Mouse (Mus musculus): Measurements from ENCODE around the gene Gna15.

The Gna15 gene

DNA sequence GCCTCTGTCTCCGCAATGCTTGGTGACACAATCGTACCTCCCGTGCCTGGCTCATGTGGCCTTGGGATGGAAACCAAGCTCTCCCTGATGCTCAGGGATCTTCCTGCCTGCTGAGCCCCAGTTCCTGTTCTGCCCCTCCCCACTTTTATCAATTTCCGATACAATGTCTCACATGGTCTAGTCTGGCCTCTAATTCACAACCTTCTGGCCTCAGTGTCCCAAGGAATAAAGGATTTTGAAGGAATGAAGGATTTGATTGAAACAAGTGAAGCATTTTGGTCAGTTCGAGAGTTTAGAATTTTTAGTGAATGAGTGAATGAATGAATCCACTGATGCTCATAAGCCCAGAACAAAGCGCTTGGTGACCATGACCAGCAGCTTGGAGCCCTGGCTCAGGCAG, 883 bp downstream of the Gna15 start:
- no peak for DNase-seq (ENCODE audit: low spot score)

DNA sequence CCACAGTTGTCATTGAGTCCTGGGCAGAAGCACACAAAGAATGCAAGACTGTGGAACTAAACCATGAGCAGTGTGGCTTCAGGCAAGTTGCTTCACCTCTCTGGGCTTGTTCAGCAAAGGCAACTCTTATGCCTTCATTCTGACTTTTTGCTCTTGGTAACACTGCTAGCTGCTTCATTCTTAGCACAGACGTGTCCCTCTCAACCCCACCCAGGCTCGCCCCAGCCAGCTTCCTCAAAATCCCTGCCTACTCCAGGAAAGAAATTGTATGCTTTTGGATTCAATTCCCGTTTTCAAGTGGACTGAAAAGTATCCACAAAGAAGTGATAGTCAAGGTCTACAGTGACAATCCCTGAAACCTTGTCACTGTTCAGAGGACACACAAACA, 4.1 kb downstream of the Gna15 start:
- DNase-seq (ENCODE audit: low spot score) = no peak

DNA sequence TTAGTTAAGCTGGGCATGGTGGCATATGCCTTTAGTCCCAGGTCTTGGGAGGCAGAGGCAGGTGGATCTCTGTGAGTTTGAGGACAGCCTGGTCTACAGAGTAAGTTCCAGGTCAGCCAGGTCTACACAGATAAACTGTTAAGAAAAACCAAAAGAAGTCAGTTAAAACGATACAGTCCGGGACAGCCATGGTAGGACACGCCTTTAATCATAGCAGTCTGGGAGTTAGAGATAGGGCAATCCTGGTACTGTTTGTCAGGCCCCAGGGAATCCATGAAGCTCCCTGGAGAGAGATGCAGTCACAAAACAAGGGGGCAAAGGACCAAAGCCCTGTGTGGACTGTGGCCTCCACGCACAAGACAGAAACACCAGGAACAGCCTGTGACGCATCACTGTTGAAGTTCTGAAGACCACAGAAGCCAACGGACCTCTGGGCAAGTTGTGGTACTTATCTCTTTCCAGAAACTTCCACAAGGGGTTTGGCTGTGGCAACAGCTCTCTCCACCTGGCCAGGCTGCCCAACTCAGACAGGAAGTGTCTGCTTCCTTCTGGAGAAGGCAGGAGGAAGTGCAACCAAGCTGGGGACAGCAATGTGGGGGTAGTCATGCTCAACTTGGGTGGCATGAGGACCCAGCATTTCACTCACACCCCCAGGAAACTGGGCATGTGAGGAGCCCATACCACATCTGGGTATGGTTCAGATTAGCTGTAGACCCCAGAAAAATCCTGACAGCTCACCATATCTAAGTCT, 4.6 kb downstream of the Gna15 start:
- no peak for DNase-seq (ENCODE audit: low spot score)

DNA sequence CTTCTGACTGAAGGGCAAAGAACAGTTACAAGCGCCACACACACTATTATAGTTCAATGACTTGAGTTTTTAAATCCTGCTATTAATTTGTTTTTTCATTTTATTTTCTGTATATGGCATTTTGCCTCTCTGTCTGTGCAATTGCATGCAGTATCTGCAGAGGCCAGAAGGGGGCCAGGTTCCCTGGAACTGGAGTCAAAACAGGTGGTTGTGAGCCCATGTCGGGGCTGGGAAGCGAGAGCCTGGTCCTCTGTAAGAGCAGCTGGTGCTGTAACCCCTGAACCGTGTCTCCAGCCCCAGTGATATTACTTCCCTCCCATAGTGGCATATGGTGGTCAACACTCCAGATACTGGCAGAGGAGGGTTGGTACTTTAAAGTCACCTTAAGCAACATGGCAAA, 5.5 kb downstream of the Gna15 start:
- peak; percentile 81 for DNase-seq (ENCODE audit: low spot score)

DNA sequence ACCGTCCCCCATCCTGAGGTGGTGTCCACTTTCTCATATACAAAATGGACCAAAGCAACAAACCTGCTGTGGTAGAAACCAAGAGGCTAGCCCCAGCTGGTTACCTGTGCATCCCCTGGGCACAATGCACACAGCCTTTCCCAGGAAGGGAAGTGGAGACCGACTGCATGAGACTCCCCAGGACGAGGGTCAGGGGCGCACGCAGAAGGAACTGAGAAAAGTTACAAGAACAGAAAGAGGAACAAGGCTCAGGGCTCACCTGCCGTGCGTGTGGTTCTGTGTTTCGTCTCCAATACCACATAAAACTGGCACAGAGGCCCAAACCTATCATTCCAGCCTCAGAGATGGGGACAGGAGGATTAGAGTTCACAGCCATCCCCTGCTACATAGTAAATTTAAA, 6.8 kb downstream of the Gna15 start:
- DNase-seq (ENCODE audit: low spot score) = no peak

DNA sequence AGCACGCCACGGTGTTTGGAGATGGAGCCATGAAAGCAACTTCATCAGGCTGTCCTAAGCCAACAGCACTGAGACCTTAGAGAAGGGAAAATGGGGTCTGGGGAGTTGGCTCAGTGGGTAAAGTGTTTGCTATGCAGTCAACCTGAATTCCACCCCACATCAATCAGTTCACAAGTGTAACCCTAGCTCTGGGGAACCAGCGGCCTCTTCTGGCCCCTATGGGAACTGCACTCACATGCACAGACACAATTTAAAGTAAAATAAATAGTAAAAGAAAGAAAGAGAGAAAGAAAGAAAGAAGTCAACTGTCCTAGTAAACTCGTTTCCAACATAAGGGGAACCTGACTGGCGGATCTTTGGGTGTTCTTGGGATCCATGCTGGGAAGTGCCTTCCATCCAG, 10.2 kb downstream of the Gna15 start:
- DNase-seq (ENCODE audit: low spot score) = no peak

DNA sequence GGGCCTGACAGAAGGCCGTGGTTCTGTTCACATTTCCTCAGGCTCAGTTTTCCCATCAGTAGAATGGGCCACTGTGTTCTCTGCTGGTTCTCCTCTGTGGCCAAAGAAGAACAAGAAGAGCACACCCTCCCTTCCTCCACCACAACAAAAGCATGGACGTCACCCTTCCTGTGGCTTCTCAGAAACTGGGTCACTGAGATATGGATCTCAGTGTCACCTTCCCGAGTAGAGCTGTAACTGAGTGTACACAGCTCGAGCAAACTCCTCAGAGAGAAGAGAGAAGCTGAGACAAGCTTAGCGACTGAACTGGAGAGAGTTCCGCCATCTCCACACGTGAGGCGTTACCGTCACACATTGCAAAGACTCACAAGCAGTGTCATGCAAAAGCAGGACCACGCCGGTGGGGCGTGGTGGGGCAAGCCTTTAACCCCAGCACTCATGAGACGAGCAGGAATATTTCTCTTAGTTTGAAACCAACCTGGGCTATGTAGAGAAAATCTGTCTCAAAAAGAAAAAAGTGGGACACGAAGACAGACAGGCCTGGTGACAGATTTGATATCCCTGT, 13.7 kb downstream of the Gna15 start:
- DNase-seq (ENCODE audit: low spot score) = no peak

DNA sequence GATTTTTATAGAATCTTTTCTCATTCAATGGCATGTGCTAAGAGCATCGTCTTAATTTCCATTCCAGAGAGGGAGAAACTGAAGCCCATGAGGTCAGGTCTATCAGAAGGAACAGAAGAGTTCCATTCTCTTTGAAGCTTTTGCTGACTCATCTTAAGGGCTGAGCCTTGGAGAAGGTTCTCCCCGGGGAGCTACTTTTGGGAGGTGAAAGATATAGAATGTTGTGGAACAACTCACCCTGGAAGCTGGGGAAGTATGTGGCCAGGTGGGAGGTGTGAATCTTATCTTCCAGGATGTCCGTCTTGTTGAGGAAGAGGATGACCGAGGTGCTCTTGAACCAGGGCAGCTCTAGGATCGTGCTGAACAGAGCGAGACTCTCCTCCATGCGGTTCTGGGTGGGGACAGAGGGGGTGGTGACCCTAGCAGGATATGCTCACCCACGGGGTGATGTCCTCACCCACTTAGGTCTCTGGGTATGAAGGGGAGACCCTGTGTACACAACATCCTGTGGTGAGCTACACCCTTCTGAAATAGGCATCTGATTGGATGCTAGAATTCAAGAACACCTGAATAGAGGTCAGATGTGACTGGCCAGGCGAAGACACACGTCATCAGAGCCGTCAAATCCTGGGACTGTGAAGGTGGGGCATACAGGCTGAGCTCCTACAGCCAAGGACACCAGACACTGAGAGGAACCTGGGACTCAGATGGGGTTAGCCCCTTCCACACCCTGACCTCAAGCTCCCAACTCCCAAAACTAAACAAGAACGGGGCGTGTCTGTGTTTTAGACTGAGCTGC, 16.1 kb downstream of the Gna15 start:
- DNase-seq (ENCODE audit: low spot score) = no peak

DNA sequence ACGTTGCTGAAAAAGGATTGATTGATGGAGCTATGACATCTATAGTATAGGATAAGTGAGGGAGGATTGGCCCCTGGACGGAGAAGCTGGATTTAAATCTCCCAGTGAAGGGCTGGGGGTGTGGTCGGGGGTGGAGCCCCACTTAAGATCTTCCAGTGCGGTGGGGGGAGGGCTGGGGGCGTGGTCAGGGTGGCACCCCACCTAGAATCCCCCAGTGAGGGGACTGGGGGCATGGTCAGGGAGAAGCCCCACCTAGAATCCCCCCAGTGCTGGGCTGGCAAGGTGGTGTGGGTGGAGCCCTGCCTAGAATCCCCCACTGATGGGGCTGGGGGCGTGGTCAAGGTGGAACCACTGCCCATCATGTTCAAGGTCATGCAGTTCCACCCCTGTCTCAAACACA, 16.9 kb downstream of the Gna15 start:
- no peak for DNase-seq (ENCODE audit: low spot score)

DNA sequence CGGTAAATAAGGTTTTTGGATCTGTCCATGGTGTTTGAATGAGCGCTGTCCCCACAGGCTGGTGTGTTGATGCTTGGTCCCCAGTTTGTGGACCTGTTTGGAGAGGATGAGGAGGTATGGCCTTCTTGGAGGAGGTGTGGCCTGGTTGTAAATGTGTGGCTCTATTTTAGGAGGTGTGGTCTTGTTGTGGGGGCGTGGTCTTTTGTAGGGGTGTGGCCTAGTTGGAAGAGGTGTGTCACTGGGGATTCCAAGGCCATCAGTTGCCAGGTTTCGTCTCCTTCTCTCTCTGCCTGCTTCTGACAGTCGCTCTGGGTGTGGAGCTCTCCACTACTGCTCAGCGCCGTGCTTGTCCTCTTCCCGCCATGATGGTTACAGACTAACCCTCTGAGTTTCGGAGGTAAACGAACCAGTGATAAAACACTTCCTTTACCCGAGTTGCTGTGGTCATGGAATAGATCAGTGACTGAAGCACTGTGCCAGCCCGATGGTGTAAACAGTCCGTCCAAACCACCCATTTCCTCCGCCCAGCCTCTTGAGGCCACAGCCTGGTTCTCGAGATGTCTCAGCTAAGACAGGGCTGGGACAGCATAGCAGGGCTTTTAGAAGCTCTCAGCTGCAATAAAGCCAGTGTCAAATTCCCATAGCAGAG, 18.9 kb downstream of the Gna15 start:
- no peak for DNase-seq (ENCODE audit: low spot score)

DNA sequence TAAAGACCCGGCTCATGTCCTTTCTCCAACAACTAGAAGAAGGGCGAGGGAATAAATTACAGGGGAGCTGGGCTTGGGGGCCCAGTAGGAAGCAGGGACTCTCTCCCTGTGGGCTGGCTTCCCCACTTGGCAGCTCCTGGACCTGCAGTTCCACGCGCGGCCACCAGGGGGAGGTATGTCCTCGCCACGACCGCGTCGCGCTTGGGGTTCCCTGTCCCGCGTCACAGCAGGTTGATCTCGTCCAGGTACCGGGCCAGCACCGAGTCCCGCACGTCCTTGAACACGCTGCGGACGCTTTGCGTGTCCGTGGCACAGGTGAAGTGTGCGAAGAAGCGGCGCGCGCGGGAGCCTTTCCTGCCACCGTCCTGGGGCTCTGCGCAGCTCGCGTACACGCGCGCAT, 21.4 kb downstream of the Gna15 start:
- DNase-seq (ENCODE audit: low spot score) = peak; percentile 84

DNA sequence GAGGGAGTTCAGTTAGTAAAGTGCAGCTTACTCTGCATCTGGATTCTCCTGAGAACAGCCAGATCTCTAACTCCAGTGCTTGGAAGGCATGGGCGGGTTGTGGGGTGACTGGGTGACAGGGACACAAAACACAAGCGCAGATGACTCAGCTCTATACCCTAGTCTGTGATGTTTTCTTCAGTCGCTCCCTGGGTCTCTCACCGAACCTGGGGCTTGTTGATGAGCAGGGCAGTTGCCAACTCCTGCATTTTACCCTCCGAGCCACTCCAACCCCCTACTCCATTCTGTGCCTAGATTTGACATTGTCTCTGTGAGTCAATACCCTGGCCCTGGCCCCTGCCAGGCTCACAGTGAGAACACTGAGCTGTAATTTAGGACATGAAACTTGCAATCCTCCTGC, 22.2 kb downstream of the Gna15 start:
- DNase-seq (ENCODE audit: low spot score) = no peak

DNA sequence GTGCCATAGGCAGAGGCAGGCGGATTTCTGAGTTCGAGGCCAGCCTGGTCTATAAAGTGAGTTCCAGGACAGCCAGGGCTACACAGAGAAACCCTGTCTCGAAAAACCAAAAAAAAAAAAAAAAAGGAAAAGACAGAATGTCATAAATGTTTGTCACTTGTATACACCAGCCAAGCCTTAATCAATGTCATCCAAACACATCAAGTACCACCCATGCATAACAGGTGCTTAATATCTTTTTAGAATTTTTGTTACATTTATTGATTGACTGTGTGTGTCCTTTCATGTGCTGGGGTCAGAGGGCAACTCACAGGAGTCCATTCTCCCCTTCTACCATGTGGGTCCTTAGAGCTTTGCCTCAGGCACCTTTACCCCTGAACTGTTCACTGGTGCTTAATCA, 24.0 kb downstream of the Gna15 start, which contains the start of gene S1pr4:
Gene S1pr4 (minus strand): TSS at position 101 of the 400 bp plus-strand sequence.
- no peak for DNase-seq (ENCODE audit: low spot score)

DNA sequence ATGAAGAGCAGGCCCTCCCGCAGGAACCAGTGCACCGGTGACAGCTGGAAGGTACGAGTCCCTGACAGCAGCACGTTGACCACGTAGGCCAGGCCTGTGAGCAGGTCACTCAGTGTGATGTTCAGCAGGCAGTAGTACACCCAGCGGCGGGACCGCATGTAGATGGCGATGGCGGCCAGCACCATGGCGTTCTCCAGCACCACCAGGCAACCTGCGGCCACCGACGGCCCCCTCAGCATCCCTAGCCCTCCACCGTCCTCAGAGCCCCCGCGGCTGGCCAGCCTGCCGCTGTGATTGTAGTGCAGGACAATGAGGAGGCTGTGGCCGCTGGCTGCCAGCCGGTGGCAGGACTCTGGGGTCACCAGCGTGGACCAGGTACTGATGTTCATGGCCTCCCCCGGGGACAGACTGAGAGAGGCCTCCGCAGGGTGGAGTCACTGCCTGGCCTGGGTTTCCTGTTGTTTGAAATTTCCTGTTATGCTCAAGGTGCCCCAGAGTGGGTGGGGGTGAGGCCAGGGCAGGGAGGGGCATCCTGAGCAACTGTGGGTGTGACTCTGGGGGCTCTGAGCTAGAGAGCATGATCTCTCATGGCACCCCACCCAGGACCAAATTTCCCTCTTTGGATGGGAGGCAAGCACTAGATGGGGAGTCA, 24.6 kb downstream of the Gna15 start:
- DNase-seq (ENCODE audit: low spot score) = no peak

DNA sequence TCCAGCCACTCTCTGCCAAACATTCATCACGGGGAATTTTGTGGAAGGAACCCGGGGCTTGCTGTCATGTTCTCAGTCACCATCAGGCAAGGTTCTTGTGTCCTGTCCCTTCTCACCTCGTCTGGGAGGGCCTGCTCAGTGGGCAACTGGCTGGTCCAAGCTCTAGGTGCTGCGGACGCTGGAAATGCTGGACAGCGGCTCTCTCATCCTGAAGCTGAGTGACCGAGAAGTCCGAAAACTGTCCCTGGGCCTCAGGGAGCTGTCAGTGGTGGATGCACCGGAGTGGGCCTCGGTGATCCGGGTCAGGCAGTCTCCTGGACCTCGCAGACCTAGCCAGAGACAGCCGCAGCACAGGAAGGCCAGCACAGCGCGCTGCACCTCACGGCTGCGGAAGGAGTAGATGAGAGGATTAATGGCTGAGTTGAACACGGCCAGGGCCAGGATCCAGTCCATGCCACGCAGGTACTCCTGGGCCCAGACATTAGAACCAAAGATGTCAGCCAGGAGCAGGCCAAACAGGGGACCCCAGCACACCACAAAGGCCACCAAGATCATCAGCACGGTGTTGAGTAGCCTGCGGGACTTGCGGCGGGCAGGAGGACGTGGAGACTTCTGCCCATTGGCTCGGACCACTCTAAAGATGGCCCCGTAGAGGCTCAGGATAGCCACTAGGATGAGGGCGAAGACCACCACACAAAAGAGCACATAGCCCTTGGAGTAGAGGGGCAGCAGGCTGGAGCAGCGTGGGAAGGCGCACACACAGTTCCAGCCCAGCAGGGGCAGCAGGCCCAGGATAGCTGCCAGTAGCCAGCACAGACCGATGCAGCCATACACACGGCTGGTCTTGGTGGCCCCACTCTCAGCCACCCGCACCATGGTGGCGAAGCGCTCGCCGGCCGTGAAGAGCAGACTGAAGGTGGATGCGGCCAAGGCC, 25.4 kb downstream of the Gna15 start:
- DNase-seq (ENCODE audit: low spot score) = no peak

DNA sequence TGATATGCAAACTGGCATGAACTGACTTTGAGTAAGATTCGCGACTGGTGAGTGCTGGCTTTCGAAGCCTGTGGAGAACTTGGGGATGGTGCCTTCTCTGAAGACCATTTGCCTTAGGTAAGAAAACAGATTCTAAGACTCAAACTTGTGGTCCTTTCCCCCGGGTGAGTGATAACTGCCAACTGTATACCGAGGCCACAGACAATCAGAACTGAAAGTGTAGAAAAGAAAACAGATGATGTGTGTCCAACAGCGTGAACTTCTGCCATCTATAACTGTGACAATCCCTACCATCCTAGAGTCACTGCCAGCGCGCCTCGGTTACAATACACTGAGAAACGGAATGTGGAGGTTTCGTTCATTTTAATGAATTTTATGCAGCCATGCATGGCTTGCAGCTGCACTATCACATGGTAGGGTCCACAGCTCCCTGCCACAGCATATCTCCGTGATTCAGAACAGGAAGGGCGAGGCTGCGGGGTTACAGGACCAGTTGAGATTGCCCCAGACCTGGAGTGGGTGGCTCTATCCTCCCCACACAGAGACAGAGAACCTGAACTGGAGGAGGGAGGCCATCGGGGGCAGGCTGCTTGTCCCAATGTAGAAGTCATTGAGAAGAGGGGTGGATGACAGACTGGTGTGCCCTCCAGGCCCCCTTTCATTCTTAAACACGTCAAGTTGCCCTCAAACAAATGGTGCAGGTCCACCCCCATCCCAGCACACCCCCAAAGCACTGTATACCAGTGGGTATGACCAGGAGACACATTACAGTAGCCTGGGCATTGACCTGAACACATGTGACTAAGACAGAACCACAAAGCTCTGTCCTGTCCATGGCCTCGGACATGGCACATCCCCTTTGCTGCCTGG, 26.4 kb downstream of the Gna15 start:
- no peak for DNase-seq (ENCODE audit: low spot score)

DNA sequence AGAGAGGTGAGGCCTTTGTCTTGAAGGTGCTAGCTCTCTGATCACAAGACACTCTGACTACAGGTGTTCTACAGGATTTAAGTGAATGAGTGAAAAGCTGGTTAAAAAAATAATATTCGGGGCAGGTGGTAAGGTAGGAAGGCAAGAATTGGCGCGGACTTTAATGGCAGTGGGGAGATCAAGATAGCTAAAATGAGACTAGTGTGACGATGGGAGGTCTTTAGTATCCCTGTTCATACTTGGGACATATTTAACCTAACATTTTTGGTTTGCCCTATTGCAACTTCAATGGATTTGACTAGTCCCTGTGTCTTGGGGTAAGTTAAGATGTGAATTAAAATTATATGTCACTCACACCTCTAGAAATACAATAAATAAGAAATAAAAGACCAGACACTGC, 27.1 kb downstream of the Gna15 start:
- DNase-seq (ENCODE audit: low spot score) = no peak

DNA sequence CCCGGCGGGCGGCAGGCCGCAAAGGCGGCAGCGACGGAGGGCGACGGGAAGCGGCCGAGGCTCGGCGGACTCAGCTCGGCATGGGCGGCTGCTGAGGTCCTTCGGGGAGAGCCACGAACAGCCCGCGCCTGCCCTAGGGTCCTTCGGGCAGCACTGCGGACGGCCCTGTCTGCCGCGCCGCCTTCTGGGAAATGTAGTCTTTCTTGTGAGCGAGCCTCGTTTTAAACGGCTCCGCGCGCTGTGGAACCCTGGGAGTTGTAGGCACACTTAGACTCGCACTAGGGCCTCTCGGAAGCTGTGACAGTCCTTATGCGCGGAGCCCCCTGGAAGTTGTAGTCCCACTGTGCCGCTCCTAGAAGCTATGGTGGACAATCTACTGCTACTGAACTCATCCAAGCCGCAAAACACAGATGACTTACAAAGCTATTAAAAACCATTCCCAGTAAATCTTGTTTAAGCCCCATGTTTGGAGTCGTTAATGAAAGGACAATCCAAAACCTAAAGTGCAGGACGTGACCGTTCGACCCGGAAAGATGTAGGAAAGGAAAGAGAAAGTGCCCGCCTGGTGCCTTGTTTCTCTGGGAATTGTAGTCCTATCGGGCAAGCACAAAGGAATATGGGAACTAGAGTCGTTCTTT, 27.6 kb downstream of the Gna15 start, which contains the start of gene Ncln:
Gene Ncln (minus strand): TSS at position 129 of the 638 bp plus-strand sequence.
- peak; percentile 99 for DNase-seq (ENCODE audit: low spot score)

DNA sequence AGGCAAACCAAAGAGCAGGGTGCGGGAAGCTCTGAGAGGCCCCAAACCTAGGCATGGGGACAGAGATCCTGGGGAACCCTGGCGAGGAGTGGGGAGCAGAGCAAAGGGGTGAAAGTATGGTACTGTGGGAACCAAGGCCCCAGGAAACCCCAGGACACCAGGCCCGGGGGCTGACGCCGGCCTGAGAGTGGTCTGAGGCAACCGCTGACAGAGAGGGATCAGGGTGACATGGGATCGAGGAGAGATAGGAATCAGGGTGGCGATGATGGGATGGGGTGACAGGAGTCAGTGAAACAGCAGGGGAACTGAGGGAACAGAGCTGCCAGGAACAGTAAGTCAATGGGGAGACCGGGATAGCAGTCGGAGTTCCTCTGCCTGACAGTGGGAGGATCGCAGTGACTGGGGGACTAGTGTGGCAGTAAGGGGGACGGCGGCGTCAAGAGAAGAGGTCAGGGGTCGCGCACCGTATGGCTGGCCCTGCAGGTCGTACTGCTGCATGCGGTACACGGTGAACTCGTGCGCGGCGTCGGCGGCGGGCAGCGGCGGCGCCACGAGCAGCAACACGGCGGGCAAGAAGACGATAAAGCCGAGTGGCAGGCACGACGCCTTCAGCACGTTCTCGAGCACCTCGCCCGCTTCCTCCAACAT, 28.3 kb downstream of the Gna15 start:
- DNase-seq (ENCODE audit: low spot score) = no peak

Measured in embryo, embryonic 10.5 days (tissue).